Mouse (Mus musculus): Measurements from ENCODE around the gene Gm884. TPM values are rescaled to one million over a fixed set of nuclear protein-coding genes. Genes with fewer than 3 reads are reported as not detected.

Gene Gm884
- total and polyA plus RNA-seq, 3 experiments, result not detected

GRCm38 (mm10) chr11:103647921-103648620 is 27.1 kb upstream of the Gm884 start:
- TF ChIP-seq RAD21 (IDR thresholded peaks at IDR 0.05; ENCODE audit: low read depth, low read length), result no peak
- Histone ChIP-seq H3K36me3 (ENCODE audit: control insufficient read depth in 1 of 2, insufficient read depth in 2 of 2, low read length in 2 of 2) (no peaks in the 10 kb centered on the region), H3K9ac (ENCODE audit: control insufficient read depth, low read depth, low read length, poor library complexity, severe bottlenecking) (no peak overlapping the region), H3K9me3 (replicated peaks; ENCODE audit: insufficient read depth, low read length) (no peaks in the 10 kb centered on the region), H3K4me3 (ENCODE audit: control insufficient read depth in 1 of 2, insufficient read depth in 1 of 2, low read depth in 2 of 2, low read length in 2 of 2) (no peak overlapping the region), H3K4me1 (ENCODE audit: control insufficient read depth in 1 of 2, insufficient read depth in 2 of 2, low read length in 2 of 2) (no peaks in the 10 kb centered on the region), H3K27ac (ENCODE audit: control insufficient read depth, low read depth, low read length) (no peak overlapping the region), H3K27me3 (ENCODE audit: control insufficient read depth in 1 of 2, insufficient read depth in 2 of 2, low read length in 2 of 2) (no peaks in the 10 kb centered on the region), H3K79me2 (ENCODE audit: control insufficient read depth, insufficient read depth, low read length, poor library complexity) (no peaks in the 10 kb centered on the region)
- no peak for DNase-seq (ENCODE audit: low read depth, low spot score)

DNA sequence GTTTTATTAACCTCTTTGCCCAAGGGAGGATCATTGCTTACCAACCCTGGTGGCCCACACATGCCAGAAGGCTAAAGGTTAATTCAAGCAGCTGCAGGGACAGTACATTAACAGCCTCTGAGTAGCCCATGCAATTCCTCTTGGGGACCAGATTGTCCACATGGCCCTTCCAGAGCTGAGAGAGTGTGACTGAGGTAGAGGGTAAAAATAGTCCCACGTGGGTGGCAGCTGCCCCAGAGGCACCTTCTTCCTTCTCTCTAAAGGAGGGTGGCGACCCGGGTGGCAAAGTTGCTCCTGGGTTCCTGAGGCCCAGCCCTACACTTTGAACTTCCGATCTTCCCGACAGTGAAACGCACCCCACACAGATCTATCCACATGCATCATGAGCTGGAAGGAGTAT is 25.4 kb upstream of the Gm884 start:
- DNase-seq (ENCODE audit: low read depth, low spot score), result no peak
- no peaks in the 10 kb centered on the region for H3K4me1 ChIP-seq (ENCODE audit: control insufficient read depth in 1 of 2, insufficient read depth in 2 of 2, low read length in 2 of 2)
- H3K9me3 ChIP-seq (replicated peaks; ENCODE audit: insufficient read depth, low read length), result no peaks in the 10 kb centered on the region
- H3K9ac ChIP-seq (ENCODE audit: control insufficient read depth, low read depth, low read length, poor library complexity, severe bottlenecking), result no peak overlapping the region
- H3K36me3 ChIP-seq (ENCODE audit: control insufficient read depth in 1 of 2, insufficient read depth in 2 of 2, low read length in 2 of 2), result no peaks in the 10 kb centered on the region
- H3K27me3 ChIP-seq (ENCODE audit: control insufficient read depth in 1 of 2, insufficient read depth in 2 of 2, low read length in 2 of 2), result peaks cover 0 to 1% of the 10 kb centered on the region in 2 experiments; a peak in 1 of 4 replicates
- H3K27ac ChIP-seq (ENCODE audit: control insufficient read depth, low read depth, low read length), result no peak overlapping the region
- H3K79me2 ChIP-seq (ENCODE audit: control insufficient read depth, insufficient read depth, low read length, poor library complexity), result no peaks in the 10 kb centered on the region
- no peak overlapping the region for H3K4me3 ChIP-seq (ENCODE audit: control insufficient read depth in 1 of 2, insufficient read depth in 1 of 2, low read depth in 2 of 2, low read length in 2 of 2)
- TF ChIP-seq USF1 (IDR thresholded peaks at IDR 0.05; ENCODE audit: low read depth, low read length), result no peak
- TF ChIP-seq MAFK (IDR thresholded peaks at IDR 0.05; ENCODE audit: borderline replicate concordance, low read depth, low read length), result no peak
- no peak for TF ChIP-seq NELFE (IDR thresholded peaks at IDR 0.05; ENCODE audit: low read depth, low read length)
- no peak for TF ChIP-seq MXI1 (IDR thresholded peaks at IDR 0.05; ENCODE audit: low read depth, low read length)
- TF ChIP-seq ELF1 (IDR thresholded peaks at IDR 0.05; ENCODE audit: low read depth, low read length), result no peak
- no peak for TF ChIP-seq NRF1 (IDR thresholded peaks at IDR 0.05; ENCODE audit: insufficient read depth, low read depth, low read length, poor library complexity, severe bottlenecking)
- TF ChIP-seq TCF12 (IDR thresholded peaks at IDR 0.05; ENCODE audit: low read depth, low read length), result no peak
- TF ChIP-seq EP300 (IDR thresholded peaks at IDR 0.05; ENCODE audit: low read depth in 1 of 2, low read length in 2 of 2), result no peak
- no peak for TF ChIP-seq ZKSCAN1 (IDR thresholded peaks at IDR 0.05; ENCODE audit: low read depth, low read length)
- TF ChIP-seq CHD1 (IDR thresholded peaks at IDR 0.05; ENCODE audit: low read depth, low read length), result no peak
- no peak for TF ChIP-seq SMC3 (IDR thresholded peaks at IDR 0.05; ENCODE audit: low read depth, low read length)
- TF ChIP-seq RAD21 (IDR thresholded peaks at IDR 0.05; ENCODE audit: low read depth, low read length), result no peak
- no peak for TF ChIP-seq GABPA (IDR thresholded peaks at IDR 0.05; ENCODE audit: low read depth, low read length)
- no peak for TF ChIP-seq CTCF (IDR thresholded peaks at IDR 0.05 in 2 of 3, conservative IDR thresholded peaks at IDR 0.05 in 1 of 3; ENCODE audit: control insufficient read depth in 1 of 3, insufficient read depth in 1 of 3, low read depth in 2 of 3, low read length in 3 of 3, poor library complexity in 1 of 3, severe bottlenecking in 1 of 3)
- no peak for TF ChIP-seq TAL1 (IDR thresholded peaks at IDR 0.05; ENCODE audit: low read length)
- TF ChIP-seq POLR2A (IDR thresholded peaks at IDR 0.05; ENCODE audit: control insufficient read depth in 1 of 2, insufficient read depth in 1 of 2, low read depth in 1 of 2, low read length in 2 of 2, poor library complexity in 1 of 2), result no peak
- no peak for TF ChIP-seq MYC (IDR thresholded peaks at IDR 0.05; ENCODE audit: low read depth, low read length)
- TF ChIP-seq POLR2AphosphoS5 (IDR thresholded peaks at IDR 0.05; ENCODE audit: borderline replicate concordance, low read depth, low read length), result no peak
- TF ChIP-seq ETS1 (IDR thresholded peaks at IDR 0.05; ENCODE audit: low read depth, low read length), result no peak
- TF ChIP-seq ZNF384 (IDR thresholded peaks at IDR 0.05; ENCODE audit: low read depth, low read length), result no peak
